Mouse (Mus musculus): ENCODE results near the gene Ppp4r3a. TPM values are rescaled to one million over a fixed set of nuclear protein-coding genes. Genes with fewer than 3 reads are reported as not detected.
"Not testable (repeated sequence)": the region's sequence is repeated elsewhere in the genome, so short reads cannot be mapped to it uniquely, and the experiment has no call there.

Ppp4r3a gene
- 67.9 and 76.3 TPM in 2 replicates for polyA plus RNA-seq (2016; fragmentation: Nextera tagmentation; extraction: Ambion mirVana)

- H3K4me2 ChIP-seq = peak within 1 kb of the TSS; percentile 85
- H3K9ac ChIP-seq (replicated peaks) = peak within 1 kb of the TSS; percentile 98
- H3K9me3 ChIP-seq = no peaks in the 10 kb centered on the region
- no peaks in the 10 kb centered on the region for H3K27me3 ChIP-seq
- peaks cover 18% of the 10 kb centered on the region for H3K36me3 ChIP-seq
- peak; percentile 93 for ATAC-seq (ENCODE audit: insufficient number of reproducible peaks, insufficient read depth, low FRiP score, low TSS enrichment, low read depth)
- peak within 1 kb of the TSS; percentile 99 for H3K4me3 ChIP-seq (replicated peaks)
- H3K4me1 ChIP-seq (replicated peaks) = peaks cover 23% of the 10 kb centered on the region
- H3K27ac ChIP-seq = peak within 1 kb of the TSS; percentile 99
- under 1% methylated on average over 88 of the region's 90 CpGs for WGBS
Measured at GRCm38 (mm10) chr12:101083076-101083838, at the start of gene Ppp4r3a. TSS of gene Ppp4r3a (minus strand) at chr12:101083702.

GRCm38 (mm10) chr12:101123013-101123412 lies 39.5 kb upstream of the Ppp4r3a start:
- H3K36me3 ChIP-seq = no peaks in the 10 kb centered on the region
- no peak overlapping the region for H3K27ac ChIP-seq
- H3K4me3 ChIP-seq (replicated peaks) = no peak overlapping the region
- no peaks in the 10 kb centered on the region for H3K9me3 ChIP-seq
- no peak overlapping the region for H3K4me2 ChIP-seq
- 15% methylated on average over 1 of the region's 1 CpGs for WGBS
- no peaks in the 10 kb centered on the region for H3K4me1 ChIP-seq (replicated peaks)
- no peak overlapping the region for H3K9ac ChIP-seq (replicated peaks)
- ATAC-seq (ENCODE audit: insufficient number of reproducible peaks, insufficient read depth, low FRiP score, low TSS enrichment, low read depth) = no peak
- no peaks in the 10 kb centered on the region for H3K27me3 ChIP-seq

DNA sequence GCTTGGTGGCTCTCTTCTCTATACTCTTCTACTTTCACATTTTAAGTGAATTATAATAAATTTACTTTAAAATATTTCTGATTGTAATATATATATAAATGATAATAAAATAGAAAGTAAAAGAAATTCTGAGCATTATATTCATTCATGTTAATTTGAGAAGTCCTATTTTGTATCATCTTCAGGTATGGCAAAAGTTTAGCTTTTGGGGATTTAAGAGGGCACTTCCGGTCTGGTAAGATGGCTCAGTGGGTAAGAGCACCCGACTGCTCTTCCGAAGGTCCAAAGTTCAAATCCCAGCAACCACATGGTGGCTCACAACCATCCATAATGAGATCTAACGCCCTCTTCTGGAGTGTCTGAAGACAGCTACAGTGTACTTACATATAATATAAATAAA lies 38.6 kb upstream of the Ppp4r3a start:
- H3K4me1 ChIP-seq (replicated peaks); H3K4me2 ChIP-seq; ATAC-seq (ENCODE audit: insufficient number of reproducible peaks, insufficient read depth, low FRiP score, low TSS enrichment, low read depth); H3K9me3 ChIP-seq; H3K9ac ChIP-seq (replicated peaks); H3K36me3 ChIP-seq; H3K4me3 ChIP-seq (replicated peaks); H3K27ac ChIP-seq; H3K27me3 ChIP-seq: not testable (repeated sequence)
- WGBS = 76% methylated on average over 4 of the region's 4 CpGs

GRCm38 (mm10) chr12:101109794-101110585 lies 26.5 kb upstream of the Ppp4r3a start:
- H3K4me1 ChIP-seq (replicated peaks); H3K4me2 ChIP-seq; H3K9ac ChIP-seq (replicated peaks); H3K4me3 ChIP-seq (replicated peaks); H3K27me3 ChIP-seq; ATAC-seq (ENCODE audit: insufficient number of reproducible peaks, insufficient read depth, low FRiP score, low TSS enrichment, low read depth); H3K27ac ChIP-seq; H3K9me3 ChIP-seq; H3K36me3 ChIP-seq: not testable (repeated sequence)
- 81% methylated on average over 3 of the region's 3 CpGs for whole genome bisulfite sequencing

GRCm38 (mm10) chr12:101107722-101108121 lies 24.2 kb upstream of the Ppp4r3a start:
- Histone ChIP-seq H3K27me3 (no peaks in the 10 kb centered on the region), H3K4me1 (replicated peaks) (peaks cover 12% of the 10 kb centered on the region; the same call in 1 of the 2 replicates), H3K27ac (no peak overlapping the region), H3K36me3 (no peaks in the 10 kb centered on the region), H3K4me3 (replicated peaks) (no peak overlapping the region), H3K9me3 (0 out of 2 replicates have a peak, but pooled peaks cover 4% of the 10 kb centered on the region), H3K4me2 (no peak overlapping the region), H3K9ac (replicated peaks) (no peak overlapping the region)
- 65% methylated on average over 1 of the region's 1 CpGs for WGBS
- no peak for ATAC-seq (ENCODE audit: insufficient number of reproducible peaks, insufficient read depth, low FRiP score, low TSS enrichment, low read depth)

GRCm38 (mm10) chr12:101105571-101105970 lies 22.1 kb upstream of the Ppp4r3a start:
- ATAC-seq (ENCODE audit: insufficient number of reproducible peaks, insufficient read depth, low FRiP score, low TSS enrichment, low read depth) = no peak
- H3K27ac ChIP-seq = no peak overlapping the region
- H3K9ac ChIP-seq (replicated peaks) = no peak overlapping the region
- no peak overlapping the region for H3K4me3 ChIP-seq (replicated peaks)
- H3K27me3 ChIP-seq = no peaks in the 10 kb centered on the region
- no peaks in the 10 kb centered on the region for H3K9me3 ChIP-seq
- H3K4me2 ChIP-seq = peak overlapping the region; percentile 26
- no peaks in the 10 kb centered on the region for H3K36me3 ChIP-seq
- WGBS = 36% methylated on average over 5 of the region's 5 CpGs
- peaks cover 12% of the 10 kb centered on the region; the same call in 1 of the 2 replicates for H3K4me1 ChIP-seq (replicated peaks)

DNA sequence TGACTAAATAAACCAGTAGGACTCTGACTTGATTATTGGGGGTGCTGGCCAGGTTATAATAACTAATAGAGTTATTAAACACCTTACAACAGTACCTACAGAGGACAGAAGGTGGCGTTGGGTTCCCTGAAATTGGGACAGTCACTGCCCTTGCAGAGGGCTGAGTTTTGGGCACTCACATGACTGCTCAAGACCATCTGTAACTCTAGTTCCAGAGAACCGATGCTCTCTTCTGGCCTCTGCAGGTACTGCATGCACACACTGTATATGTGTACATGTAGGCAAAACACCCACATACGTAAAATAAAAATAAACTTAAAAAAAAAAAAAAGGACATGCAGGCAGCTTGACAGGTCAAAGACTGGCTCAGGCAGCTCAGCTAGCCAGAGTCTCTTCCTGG lies 19.1 kb upstream of the Ppp4r3a start:
- Histone ChIP-seq H3K4me2 (no peak overlapping the region), H3K9me3 (peaks cover 8% of the 10 kb centered on the region; the same call in 1 of the 2 replicates), H3K4me1 (replicated peaks) (peaks cover 12% of the 10 kb centered on the region; the same call in 1 of the 2 replicates), H3K27ac (no peak overlapping the region), H3K9ac (replicated peaks) (no peak overlapping the region), H3K36me3 (no peaks in the 10 kb centered on the region), H3K4me3 (replicated peaks) (no peak overlapping the region), H3K27me3 (no peaks in the 10 kb centered on the region)
- ATAC-seq (ENCODE audit: insufficient number of reproducible peaks, insufficient read depth, low FRiP score, low TSS enrichment, low read depth) = no peak
- 81% methylated on average over 3 of the region's 3 CpGs for WGBS

DNA sequence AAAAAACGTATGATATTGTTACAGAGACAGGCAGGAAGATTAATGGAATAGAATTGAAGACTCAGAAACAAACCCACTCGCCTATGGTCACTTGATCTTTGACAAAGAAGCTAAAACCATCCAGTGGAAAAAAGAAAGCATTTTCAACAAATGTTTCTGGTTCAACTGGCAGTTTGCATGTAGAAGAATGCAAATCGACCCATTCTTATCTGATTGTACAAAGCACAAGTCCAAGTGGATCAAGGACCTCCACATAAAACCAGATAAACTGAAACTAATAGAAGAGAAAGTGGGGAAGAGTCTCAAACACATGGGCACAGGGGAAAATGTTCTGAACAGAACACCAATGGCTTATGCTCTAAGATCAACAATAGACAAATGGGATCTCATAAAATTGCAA lies 10.2 kb upstream of the Ppp4r3a start:
- H3K4me2 ChIP-seq; H3K27ac ChIP-seq; H3K4me3 ChIP-seq (replicated peaks); H3K27me3 ChIP-seq; H3K36me3 ChIP-seq; H3K9ac ChIP-seq (replicated peaks); H3K4me1 ChIP-seq (replicated peaks); ATAC-seq (ENCODE audit: insufficient number of reproducible peaks, insufficient read depth, low FRiP score, low TSS enrichment, low read depth): not testable (repeated sequence)
- H3K9me3 ChIP-seq = peaks cover 20% of the 10 kb centered on the region; the same call in 1 of the 2 replicates
- WGBS = 63% methylated on average over 3 of the region's 3 CpGs

DNA sequence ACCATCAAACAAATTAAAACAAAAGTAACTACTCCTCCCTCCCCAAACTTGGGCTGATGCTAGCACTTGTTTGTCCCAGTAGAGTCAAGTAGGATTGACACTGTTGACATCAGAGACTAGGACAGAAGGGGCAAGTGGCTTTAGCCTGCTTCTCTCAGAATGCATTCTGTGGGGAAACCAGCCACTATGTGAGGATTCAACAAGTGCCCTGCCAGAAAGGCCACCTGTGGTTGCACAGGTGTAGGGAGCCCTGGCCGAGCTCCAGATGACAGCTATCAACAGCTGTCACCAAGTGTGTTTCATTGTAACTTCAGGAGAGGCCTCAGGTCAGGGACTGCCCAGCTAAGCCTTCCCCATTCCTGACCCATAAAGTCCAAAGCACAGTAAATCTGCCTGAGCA lies 6.5 kb upstream of the Ppp4r3a start:
- H3K27me3 ChIP-seq = no peaks in the 10 kb centered on the region
- WGBS = 85% methylated on average over 1 of the region's 1 CpGs
- H3K4me3 ChIP-seq (replicated peaks) = no peak overlapping the region

GRCm38 (mm10) chr12:101087406-101087805 lies 3.9 kb upstream of the Ppp4r3a start:
- H3K27ac ChIP-seq = no peak overlapping the region
- H3K4me2 ChIP-seq = no peak overlapping the region
- H3K4me3 ChIP-seq (replicated peaks) = no peak overlapping the region
- no peaks in the 10 kb centered on the region for H3K27me3 ChIP-seq
- no peaks in the 10 kb centered on the region for H3K9me3 ChIP-seq
- H3K36me3 ChIP-seq = peaks cover 3% of the 10 kb centered on the region; the same call in 1 of the 2 replicates
- H3K4me1 ChIP-seq (replicated peaks) = peaks cover 9% of the 10 kb centered on the region; the same call in 1 of the 2 replicates
- WGBS = 76% methylated on average over 1 of the region's 1 CpGs
- no peak overlapping the region for H3K9ac ChIP-seq (replicated peaks)
- no peak for ATAC-seq (ENCODE audit: insufficient number of reproducible peaks, insufficient read depth, low FRiP score, low TSS enrichment, low read depth)

More for the DNA sequence above, 6.5 kb upstream of the Ppp4r3a start:
- no peak overlapping the region for H3K4me2 ChIP-seq
- H3K9me3 ChIP-seq = no peaks in the 10 kb centered on the region
- H3K4me1 ChIP-seq (replicated peaks) = peaks cover under 1% of the 10 kb centered on the region; the same call in 1 of the 2 replicates
- no peak overlapping the region for H3K27ac ChIP-seq
- no peak overlapping the region for H3K9ac ChIP-seq (replicated peaks)
- H3K36me3 ChIP-seq = peaks cover 3% of the 10 kb centered on the region; the same call in 1 of the 2 replicates
- no peak for ATAC-seq (ENCODE audit: insufficient number of reproducible peaks, insufficient read depth, low FRiP score, low TSS enrichment, low read depth)
